ENCODE assay signal across 22 mouse cellular contexts in the genomic region with DNA sequence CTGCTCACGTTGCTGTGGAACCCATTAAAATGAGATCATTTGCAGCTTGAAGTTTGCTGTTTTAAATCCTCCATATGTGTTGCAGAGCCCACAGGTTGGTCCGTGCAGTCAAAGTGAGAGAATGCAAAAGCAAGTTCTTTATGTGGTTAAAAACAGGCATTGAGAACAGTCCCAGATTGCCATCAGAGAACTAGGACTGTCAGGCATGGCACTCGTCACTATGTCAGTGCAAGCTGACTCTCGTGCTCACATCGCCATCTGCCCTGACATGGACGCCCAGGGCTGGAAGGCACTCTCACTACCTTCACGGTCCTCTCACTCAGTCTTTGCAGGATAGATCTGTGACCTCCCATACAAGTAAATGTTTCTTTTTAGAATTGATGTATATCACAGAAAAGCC.
DNase-seq lines count a peak whose midpoint lies in the region; ATAC-seq lines count a peak whose summit lies in the region.
"Had no signal": no experiment of that assay in that cellular context is flagged by ENCODE, and none has a peak within 500 bp of the region (broad histone marks: within the 10 kb centered on the region; RNA-seq: fewer than 3 reads in every experiment).

No protein-coding gene starts in this region.

- H3K27ac ChIP-seq in midbrain, embryonic 13.5 days: no peak overlapping the region
- H3K27ac ChIP-seq: forebrain, embryonic 13.5 days; heart, embryonic 10.5 days; hindbrain, embryonic 12.5 days; limb, embryonic 15.5 days; liver, embryonic 15.5 days; neural tube, embryonic 15.5 days; stomach, postnatal 0 days had no signal

- H3K4me1 ChIP-seq in midbrain, embryonic 13.5 days (replicated peaks): no peaks in the 10 kb centered on the region
- H3K4me1 ChIP-seq: heart, embryonic 10.5 days; hindbrain, embryonic 12.5 days; limb, embryonic 15.5 days; liver, embryonic 15.5 days had no signal

- no peaks in the 10 kb centered on the region for H3K36me3 ChIP-seq in midbrain, embryonic 13.5 days
- H3K36me3 ChIP-seq: heart, embryonic 10.5 days; hindbrain, embryonic 12.5 days; limb, embryonic 15.5 days; liver, embryonic 15.5 days; neural tube, embryonic 15.5 days had no signal

- no peak overlapping the region for H3K9ac ChIP-seq in midbrain, embryonic 13.5 days (replicated peaks)
- H3K9ac ChIP-seq: forebrain, embryonic 13.5 days; hindbrain, embryonic 12.5 days; limb, embryonic 15.5 days; liver, embryonic 15.5 days; neural tube, embryonic 15.5 days had no signal

- peak; percentile 53 for DNase-seq in cerebellum, adult 11-12 months
- peak; percentile 9 for DNase-seq in layer of hippocampus, adult 9-10 months (ENCODE audit: low spot score)
- no peak for DNase-seq in layer of hippocampus, adult 11-12 months (ENCODE audit: low spot score)
- DNase-seq in cerebellum, adult 8-10 months: peak; percentile 45
- peak; percentile 31 for DNase-seq in layer of hippocampus, adult 9-11 months
- no peak for DNase-seq in kidney, adult 18-20 months
- DNase-seq: adrenal gland, adult 8-10 months; gastrocnemius, postnatal 36 days; midbrain, embryonic 14.5 days had no signal

- no peaks in the 10 kb centered on the region for H3K9me3 ChIP-seq in midbrain, embryonic 13.5 days
- H3K9me3 ChIP-seq: forebrain, embryonic 13.5 days; heart, embryonic 10.5 days; hindbrain, embryonic 12.5 days; limb, embryonic 15.5 days; liver, embryonic 15.5 days; neural tube, embryonic 15.5 days had no signal

- ATAC-seq in cerebellum, adult (ENCODE audit: insufficient number of reproducible peaks, low FRiP score, low TSS enrichment): no peak
- ATAC-seq in midbrain, embryonic 13.5 days: no peak
- ATAC-seq: CD4-positive, CD25-positive, alpha-beta regulatory T cell, adult 4 months; intestine, embryonic 16.5 days; Patski had no signal

- no peak overlapping the region for H3K4me2 ChIP-seq in midbrain, embryonic 13.5 days (replicated peaks)
- H3K4me2 ChIP-seq: forebrain, embryonic 13.5 days; hindbrain, embryonic 12.5 days; limb, embryonic 15.5 days; liver, embryonic 15.5 days; neural tube, embryonic 15.5 days had no signal

- no peak overlapping the region for H3K4me3 ChIP-seq in midbrain, embryonic 13.5 days (replicated peaks)
- H3K4me3 ChIP-seq: forebrain, embryonic 13.5 days; heart, embryonic 10.5 days; hindbrain, embryonic 12.5 days; limb, embryonic 15.5 days; liver, embryonic 15.5 days; myocyte; neural tube, embryonic 15.5 days had no signal

- no peaks in the 10 kb centered on the region for H3K27me3 ChIP-seq in midbrain, embryonic 13.5 days
- H3K27me3 ChIP-seq: forebrain, embryonic 13.5 days; hindbrain, embryonic 12.5 days; limb, embryonic 15.5 days; liver, embryonic 15.5 days; neural tube, embryonic 15.5 days; Patski had no signal

- WGBS in midbrain, embryonic 13.5 days: 74% methylated on average over 7 of the region's 7 CpGs

Comparison
In these comparisons a context has a peak if more than half of its experiments do, and no peak if none do; other contexts are left out.
1. DNase-seq: peak in cerebellum, adult 11-12 months (single experiment), layer of hippocampus, adult 9-10 months (single experiment), cerebellum, adult 8-10 months (single experiment) and layer of hippocampus, adult 9-11 months (single experiment); none in layer of hippocampus, adult 11-12 months (single experiment) and kidney, adult 18-20 months (single experiment).